Mouse (Mus musculus) frontal cortex, postnatal 10 days (tissue): ENCODE data around the gene Hjurp.

Source experiments
- DNase-seq, 2 experiments: peaks; one replicate each; pipeline ENCODE4 v3.0.0; 2022; ENCODE audit warnings: low spot score in 2 of 2, mixed read lengths in 1 of 2

Hjurp gene

GRCm38 (mm10) chr1:88260604-88261377, 16.6 kb downstream of the Hjurp start:
- DNase-seq: no peak

- no peak for DNase-seq
These were observed 17.3 kb downstream of the Hjurp start for GRCm38 (mm10) chr1:88260114-88260513.

GRCm38 (mm10) chr1:88259643-88260024, 17.8 kb downstream of the Hjurp start:
- no peak for DNase-seq

GRCm38 (mm10) chr1:88258881-88259642, 18.4 kb downstream of the Hjurp start:
- DNase-seq: no peak

- DNase-seq: peak in 1 of 2 experiments; percentile 17
These were observed 19.1 kb downstream of the Hjurp start for GRCm38 (mm10) chr1:88258361-88258760.

- no peak for DNase-seq
These were observed 19.8 kb downstream of the Hjurp start for GRCm38 (mm10) chr1:88257681-88258080.

GRCm38 (mm10) chr1:88256886-88257663, 20.4 kb downstream of the Hjurp start:
- no peak for DNase-seq

- DNase-seq: no peak
These were observed 21.3 kb downstream of the Hjurp start for GRCm38 (mm10) chr1:88255989-88256754.

- no peak for DNase-seq
These were observed 22.0 kb downstream of the Hjurp start for GRCm38 (mm10) chr1:88255466-88255857.

- no peak for DNase-seq
These were observed 22.5 kb downstream of the Hjurp start for GRCm38 (mm10) chr1:88254793-88255465.

GRCm38 (mm10) chr1:88253540-88253939, 23.9 kb downstream of the Hjurp start:
- no peak for DNase-seq

GRCm38 (mm10) chr1:88253106-88253505, 24.3 kb downstream of the Hjurp start:
- DNase-seq: no peak

GRCm38 (mm10) chr1:88250023-88250422, 27.4 kb downstream of the Hjurp start:
- DNase-seq: no peak

GRCm38 (mm10) chr1:88249596-88249995, 27.8 kb downstream of the Hjurp start:
- DNase-seq: no peak

GRCm38 (mm10) chr1:88248658-88249057, 28.8 kb downstream of the Hjurp start:
- DNase-seq: no peak

- DNase-seq: no peak
These were observed 29.8 kb downstream of the Hjurp start for GRCm38 (mm10) chr1:88247660-88248059.

- no peak for DNase-seq
These were observed 31.0 kb downstream of the Hjurp start for GRCm38 (mm10) chr1:88246386-88246785.

- no peak for DNase-seq
These were observed 31.6 kb downstream of the Hjurp start for GRCm38 (mm10) chr1:88245881-88246280.

GRCm38 (mm10) chr1:88243861-88244260, 33.6 kb downstream of the Hjurp start:
- no peak for DNase-seq

- no peak for DNase-seq
These were observed 36.9 kb downstream of the Hjurp start for GRCm38 (mm10) chr1:88240579-88240978.

GRCm38 (mm10) chr1:88240072-88240471, 37.4 kb downstream of the Hjurp start:
- DNase-seq: no peak
